Mouse (Mus musculus) liver (tissue): Measurements from ENCODE around the gene Dync1i1.

Experiments
- DNase-seq: peaks from one replicate; pipeline ENCODE4 v3.0.0-alpha.2; 2020; ENCODE audit warnings: mixed read lengths

Gene Dync1i1

DNA sequence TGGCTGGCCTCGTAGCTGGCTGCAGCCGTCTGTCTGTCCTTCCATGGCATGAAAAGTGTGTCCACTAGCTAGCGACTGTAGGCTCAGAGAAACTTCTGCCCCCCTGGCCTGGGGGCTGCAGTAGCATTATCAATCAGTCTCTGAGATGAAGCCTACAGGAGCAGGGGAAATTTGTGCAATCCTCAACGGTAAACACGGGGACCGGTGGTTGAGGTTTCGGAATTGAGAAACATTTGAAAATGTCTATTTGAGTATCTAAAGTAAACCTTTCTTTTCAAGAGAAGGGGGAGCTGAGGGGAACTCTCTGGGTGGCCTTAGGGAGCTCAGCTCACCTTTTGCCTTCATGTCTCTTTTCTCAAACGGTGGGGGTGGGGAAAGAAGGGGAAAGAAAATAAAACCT lies 134.2 kb downstream of the Dync1i1 start:
- DNase-seq: peak; percentile 18

DNA sequence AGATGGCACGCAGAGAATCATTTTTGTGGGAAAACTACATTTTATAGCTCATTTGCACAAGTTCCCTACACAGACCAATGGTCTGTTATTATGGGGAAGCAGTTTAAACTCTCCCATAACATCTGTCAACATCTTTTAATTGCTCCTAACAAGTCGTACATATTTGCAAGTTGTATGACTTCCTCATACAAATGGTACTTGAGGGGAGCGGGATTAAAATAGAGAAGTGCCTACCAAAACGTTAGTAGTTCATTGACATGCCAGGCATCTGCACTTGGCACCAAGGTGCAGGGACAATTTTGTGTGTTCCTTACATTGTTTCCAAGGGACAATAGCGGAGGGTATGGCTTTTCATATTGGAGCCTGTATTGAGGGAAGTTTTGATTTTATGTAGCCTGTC lies 140.7 kb downstream of the Dync1i1 start:
- DNase-seq: no peak

DNA sequence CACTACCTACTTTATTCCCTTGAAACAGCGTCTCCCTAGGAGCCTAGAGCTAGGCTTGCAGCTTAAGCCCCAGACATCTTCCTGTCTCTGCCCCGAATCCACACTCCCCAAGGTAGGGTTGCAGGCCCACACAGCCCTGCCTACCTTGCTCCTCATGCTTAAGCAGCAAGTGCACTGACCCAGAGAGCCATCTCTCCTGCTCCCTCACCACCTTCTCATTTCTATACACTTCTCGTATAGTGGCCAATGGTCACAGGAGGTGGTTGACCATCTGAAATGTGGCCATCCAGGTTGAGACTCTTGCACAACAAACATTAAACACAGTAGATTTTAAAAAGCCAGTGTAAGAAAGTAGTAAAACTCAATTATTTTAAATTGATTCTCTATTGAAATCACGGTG lies 141.8 kb downstream of the Dync1i1 start:
- no peak for DNase-seq

DNA sequence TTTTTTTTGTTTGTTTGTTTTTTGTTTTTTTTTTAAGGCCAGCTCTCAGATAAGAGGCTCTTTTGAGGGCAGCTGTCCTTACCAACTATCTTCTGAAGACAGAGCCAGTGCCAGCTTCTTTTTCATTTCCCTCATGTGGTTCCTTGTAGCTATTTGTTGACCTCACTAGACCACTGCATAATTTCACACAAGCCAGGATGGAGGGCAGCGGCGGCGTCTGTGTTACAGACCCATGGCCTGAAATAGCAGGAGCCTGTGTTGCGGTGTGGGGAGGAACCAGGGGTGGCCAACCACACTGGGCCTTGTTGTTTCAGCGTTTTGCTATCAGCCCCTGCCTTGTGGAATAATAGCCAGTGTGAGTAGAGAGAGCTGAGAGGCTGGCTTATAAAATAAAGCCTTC lies 145.6 kb downstream of the Dync1i1 start:
- DNase-seq: no peak

DNA sequence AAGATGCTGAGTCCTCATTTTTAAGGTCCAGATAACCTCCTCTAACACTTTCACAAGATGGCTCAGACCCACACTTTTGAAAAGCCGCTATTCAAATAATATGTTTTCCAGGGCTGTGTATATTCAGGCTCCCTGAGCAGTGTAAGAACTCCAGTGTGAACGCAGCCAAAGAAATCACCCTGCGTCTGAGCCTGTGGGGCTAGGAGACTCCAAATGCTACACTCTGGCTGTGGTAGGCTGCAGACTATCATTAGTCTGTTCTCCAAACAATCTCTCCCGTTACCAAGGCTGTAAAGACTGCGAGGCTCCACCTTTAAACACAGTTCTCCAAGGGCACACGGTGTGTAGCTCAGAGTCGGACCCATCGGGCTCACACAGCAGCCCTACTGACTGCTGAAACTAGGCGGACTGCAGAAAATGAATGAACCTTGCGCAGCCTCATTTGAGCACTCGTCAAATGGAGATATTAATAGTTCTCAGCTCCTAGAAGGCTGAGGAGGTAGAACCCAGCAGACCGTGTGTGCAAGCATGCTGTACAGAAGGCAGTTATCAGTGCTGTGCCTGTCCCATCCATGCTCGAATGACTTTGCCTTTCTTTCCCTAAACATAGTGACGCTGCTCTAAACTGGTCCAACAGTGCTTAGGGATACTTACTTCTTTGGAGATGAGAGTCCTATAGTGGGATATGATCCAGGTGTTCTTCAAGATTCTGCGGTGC lies 146.3 kb downstream of the Dync1i1 start:
- DNase-seq: no peak

DNA sequence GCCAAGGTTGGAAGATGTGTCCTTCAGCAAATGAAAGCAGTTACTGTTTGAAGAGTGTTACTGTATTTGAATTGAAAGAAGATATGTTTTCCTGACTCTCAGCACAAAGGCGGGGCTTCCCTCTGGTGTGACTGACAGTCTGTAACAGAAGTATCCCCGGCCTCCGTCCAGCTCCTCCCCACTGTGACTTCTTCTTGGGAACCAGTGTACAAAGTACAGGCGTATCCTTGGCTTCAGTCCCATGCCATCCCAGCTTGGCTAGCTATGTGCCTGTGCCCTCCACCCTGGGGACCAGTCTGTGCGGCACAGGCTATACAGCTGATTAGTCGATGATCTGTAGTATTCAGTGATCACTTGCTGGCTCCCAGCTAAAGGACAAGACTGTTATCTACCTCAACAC lies 163.9 kb downstream of the Dync1i1 start:
- DNase-seq: no peak

DNA sequence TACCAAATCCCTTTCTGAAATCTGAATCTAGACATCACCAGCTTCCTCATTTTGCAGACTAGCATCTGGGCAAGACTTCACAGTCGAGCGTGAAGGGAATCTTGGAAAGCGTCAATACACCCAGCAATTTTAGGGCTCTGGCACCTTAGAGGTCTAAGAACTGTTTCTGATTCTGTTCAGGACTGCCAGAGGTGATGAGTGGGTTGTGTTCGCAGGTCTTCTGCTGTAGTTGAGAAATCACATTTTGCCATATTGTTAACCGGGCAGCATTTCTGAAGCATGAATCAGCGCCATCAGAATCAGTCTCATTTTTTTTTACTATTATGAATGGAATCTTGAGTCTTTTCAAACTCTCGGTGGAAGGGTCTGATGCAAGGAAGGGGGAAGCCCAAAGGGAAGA lies 185.9 kb downstream of the Dync1i1 start:
- no peak for DNase-seq

DNA sequence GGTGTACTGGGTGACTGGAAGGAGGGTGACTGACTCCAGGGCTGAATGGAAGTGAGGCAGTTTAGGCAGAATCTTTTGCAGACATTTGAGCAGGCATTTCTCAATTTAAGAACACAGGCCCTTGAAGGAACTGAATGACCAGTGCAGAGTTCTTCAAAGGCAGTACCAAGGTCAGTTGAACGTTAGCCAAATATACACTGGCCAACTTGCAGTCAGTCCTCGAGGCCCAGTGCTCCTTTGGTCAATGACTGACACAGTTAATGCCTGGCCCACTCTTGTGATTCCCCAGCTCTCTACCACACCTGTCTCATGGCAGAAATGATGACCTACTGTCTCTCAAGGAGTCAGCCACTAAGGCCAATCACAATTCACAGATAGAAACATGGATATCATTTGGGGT lies 189.6 kb downstream of the Dync1i1 start:
- DNase-seq: no peak

DNA sequence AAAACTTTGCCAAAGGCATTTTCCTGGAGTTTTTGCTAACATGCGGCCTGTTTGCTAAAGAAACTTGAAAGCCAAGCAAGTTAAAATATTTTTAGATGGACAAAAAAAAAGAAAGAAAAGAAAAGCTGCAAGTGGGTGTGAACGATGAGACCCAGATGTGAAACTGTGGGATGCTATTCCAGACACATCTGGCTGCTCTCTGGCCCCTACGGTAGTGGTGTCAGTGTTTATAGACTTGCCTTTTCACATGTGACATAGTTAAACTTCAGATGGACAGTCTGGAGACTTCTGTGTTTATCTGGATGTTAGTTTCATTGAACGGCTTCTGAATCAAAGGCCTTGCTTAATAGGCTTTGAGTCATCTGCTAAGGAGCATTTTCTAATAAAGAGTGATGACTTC lies 195.2 kb downstream of the Dync1i1 start:
- DNase-seq: no peak

DNA sequence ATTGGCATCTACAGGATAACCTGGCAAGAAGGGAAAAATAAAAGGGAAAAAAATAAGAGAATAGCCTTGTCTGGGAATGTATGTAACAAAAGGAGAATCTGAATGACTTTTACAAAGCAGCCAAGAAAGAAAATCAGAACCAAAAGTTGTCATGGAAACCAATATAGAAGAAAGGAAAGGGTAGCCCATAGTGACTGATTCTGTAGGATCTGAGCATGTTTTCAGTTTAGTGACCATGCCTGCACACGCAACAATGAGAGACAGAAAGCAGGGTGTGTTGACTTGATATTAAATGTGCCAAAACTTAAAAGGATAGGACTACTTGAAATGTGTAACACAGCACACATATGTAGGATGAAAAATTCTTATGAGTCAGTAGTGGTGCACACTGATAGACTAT lies 197.2 kb downstream of the Dync1i1 start:
- DNase-seq: no peak

DNA sequence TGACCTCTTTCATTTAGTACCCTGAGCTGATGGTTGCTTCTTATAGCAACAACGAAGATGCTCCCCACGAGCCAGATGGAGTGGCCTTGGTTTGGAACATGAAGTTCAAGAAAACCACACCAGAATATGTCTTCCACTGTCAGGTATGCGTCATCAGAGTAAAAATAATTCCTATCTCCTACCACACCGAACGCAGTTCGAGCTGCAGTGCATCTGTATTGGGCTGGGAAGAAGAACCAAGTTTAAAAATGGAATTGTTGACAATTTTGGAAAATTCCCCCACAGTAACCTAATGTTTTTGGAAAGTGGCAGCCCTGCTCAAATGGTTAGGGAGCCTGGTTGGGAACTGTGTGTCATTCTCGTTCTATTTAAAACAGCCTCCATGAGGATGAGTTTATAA lies 197.7 kb downstream of the Dync1i1 start:
- no peak for DNase-seq

DNA sequence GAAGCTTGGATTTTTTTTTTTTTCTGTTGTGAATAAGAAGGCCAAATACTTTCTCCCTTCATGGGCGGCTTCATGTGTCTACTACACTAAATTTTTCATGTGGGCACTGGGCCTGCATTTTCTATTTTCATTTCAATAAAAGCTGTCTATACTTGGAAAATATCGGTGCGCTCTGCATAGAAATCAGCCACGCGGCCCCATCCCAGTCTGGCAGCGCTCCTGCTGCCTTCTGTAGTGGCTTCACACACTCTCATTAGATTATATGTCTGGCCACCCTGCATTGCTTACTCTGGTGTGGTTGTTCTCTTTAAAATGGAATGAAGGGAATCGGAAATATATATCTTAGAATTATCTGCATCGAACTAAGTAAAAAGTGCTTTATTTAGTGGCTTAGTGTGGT lies 204.7 kb downstream of the Dync1i1 start:
- no peak for DNase-seq

DNA sequence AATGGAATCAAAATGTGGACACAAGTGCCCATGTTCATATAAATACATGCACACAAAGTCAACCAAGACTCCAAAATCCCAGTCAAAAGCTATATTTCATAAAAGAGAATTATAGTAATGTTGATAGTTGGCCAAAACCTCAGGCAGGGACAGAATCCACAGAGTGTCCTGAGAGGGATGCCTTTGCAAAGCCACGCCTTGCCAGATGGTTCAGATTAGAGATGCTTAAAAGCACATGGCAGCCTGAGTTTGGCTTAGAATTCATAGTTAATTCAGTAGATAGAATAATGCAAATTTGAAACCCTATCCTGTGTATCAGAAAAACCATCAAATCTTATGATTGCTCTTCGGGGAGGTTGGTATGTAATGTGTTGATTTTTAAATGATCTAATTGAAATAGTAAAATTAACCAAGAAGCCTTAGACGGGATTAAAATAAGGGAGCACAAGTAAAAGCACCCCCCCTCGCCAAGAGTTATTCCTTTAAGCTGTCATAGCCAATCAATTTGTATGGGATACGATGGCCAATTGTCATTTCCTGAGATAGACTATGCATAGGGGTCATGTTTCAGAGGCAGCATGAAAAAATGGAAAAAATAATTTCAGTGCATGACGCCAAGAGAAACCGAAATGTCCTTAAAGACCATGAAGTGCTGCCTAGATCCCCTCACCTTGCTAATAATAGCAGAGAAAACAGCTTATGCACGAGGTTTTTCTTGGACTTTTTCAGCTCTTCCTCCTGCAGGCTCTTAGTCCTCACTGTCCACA lies 210.3 kb downstream of the Dync1i1 start:
- no peak for DNase-seq

DNA sequence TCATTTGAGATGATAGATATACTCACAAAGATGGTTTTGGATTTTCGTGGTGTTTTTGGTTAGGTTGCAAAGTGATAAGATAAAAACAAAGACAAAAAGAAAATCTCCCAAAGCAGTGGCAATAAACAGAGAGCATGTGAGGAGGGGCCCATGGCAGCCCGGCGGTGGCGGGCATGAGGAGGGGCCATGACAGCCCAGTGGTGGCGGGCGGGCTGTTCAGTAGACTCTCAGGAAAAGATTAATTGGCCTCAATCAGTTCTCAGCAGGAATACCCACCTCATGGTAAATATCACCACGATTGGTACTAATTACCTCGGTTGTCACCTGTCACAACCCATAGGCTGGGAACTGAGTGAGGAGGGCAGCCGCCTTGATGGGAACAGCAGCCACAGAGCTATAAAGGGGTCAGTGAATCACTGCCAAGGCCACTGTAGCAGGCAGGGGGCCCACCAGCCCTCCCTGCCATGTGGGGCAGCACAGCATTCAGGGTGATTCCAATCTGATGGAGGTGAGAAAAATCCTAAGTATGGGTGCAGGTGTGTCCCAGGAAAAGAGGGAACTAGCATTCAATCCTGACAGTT lies 224.5 kb downstream of the Dync1i1 start:
- no peak for DNase-seq

DNA sequence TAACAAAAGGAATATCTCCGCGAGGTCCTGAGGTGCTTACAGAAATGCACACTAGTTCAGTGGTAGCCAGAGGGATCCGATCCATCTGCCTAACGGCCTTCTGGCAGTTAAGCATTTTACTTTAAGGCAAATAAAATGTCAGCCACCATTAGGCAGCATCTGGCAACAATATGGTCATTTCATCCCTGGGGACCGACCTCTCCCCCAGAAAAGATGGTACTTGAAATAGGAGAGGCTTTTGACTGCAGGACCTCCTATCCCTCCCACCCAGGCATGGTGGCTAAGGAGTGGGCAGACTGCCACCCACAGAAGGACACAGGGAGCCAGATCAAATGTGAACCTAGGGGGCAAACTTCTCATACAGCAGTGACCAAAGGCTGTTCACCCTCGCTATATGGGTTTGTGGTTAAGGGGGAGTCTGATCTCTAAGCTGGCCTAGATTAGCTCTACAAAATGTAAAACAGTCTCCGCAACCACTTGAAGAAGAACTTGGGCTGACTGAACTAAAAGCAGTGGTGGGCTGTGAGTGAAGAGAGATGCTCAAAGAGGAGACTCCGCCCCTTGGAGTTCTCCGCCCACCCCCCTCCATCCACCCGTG lies 231.0 kb downstream of the Dync1i1 start:
- no peak for DNase-seq

DNA sequence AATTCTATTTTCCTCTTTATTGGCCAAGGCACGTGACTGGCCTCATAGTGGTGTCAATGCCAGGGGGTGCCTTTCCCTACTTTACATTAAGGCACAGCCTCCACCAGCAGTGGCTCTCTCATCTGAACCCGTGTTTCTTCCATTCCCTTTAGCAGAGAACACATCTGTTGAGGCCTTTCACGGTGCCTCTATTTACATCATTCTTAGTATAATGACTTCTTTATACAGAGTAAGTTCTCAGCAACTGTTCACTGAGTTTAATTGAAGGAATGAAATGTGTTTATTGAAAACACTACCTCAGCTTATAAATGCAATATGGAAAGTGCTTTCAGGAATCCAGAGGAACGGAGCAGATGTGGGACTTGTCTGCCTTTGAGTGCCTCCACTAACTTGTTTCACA lies 235.3 kb downstream of the Dync1i1 start:
- no peak for DNase-seq

DNA sequence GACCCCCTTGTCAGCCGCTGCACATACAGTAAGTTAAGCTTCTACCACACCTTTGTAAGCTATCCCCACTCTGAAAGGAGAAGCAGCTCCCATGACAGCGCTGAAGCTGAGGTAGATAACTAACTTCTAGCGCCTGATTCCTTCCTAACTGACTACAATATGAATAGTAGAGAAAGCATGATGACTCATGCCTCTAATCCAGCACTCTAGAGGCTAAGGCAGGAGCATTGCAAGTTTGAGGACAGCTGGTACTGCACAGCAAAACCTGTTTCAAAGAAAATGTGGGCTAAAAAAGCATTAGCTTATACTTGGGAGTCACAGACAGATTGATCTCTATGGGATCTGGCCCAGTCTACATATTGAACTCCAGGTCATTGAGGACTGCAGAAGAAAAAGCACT lies 236.5 kb downstream of the Dync1i1 start:
- no peak for DNase-seq

DNA sequence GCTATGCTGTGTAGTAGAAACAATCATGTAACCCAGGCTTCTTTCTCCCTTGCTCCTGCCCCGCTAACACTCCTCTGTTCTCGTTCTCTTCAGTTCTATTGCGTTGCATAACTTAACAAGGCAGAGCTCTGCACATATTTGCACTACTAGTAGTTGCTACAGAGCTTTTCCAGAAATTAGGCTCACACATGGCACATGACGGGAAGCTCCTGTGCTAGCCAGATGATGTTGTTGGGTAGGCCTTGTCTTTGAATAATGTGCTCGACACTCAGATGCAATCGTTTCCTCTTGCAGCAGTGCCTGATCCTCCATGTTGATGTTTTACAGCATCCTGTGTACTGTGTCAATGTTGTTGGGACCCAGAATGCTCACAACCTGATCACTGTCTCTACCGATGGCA lies 240.9 kb downstream of the Dync1i1 start:
- no peak for DNase-seq

DNA sequence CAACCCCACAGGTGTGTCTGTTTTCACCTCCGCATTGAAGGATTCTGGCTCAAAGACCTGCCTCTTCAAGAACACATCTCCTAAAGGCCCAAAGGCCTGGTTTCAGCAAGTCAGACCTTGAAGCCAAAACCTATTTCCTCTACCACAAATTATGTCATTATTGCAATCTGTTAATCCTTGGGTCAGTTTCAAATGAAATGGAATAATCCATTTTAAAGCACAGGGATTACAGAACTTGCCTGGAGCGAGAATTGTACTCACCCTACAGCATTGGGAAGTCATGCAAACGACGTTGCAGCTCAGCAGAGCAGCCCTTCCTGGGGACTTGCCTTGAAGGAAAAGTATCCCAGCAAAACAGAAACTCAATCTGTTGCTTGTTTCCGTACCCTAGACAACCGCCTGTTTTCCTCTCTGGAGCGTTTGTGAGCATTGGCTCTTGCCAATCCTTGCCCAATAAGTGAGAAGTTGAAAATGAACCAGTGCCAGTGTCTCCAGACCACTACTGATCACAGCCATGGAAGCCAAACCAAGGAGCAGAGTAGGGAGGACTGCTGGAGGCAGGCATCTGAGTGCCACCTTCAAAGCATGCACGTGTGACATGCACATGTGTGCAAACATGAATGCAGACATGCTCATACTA lies 241.5 kb downstream of the Dync1i1 start:
- DNase-seq: no peak

DNA sequence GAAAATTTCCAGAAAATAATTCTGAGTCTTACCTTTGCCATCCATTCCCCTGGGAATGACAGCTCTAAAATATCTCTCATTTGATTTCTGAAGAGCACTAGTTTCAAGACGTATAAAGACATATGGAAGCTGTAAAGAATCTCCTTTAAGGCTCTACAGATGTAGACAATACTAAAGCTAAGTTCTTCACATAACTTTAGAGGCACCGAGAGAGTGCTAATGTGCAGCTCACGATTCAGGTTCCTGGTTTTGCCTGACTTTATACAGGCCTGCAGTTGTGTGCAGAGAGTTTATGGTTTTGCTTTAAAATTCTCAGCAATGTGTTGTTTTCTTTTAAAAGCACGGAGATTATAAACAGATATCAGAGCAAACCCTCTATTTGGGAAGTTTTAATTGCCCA lies 242.1 kb downstream of the Dync1i1 start:
- no peak for DNase-seq

DNA sequence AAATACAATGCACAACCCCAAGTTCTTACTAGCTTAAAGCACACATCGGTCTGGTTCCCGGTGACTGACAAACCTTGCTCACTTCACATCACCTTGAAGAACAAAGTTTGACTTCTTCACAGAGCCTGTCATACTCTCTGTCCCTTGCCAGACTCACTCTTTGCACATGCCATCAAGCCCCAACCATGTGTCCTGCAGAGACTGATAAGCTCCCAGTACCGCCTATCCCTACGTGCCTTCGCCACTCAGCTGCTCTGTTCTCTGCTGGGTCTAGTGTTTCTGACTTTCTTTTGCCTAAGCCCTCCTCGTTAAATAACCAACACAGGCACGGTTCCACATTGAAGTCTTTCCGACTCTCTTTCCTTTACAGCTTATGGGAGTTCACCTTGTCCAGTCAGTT lies 244.2 kb downstream of the Dync1i1 start:
- no peak for DNase-seq

DNA sequence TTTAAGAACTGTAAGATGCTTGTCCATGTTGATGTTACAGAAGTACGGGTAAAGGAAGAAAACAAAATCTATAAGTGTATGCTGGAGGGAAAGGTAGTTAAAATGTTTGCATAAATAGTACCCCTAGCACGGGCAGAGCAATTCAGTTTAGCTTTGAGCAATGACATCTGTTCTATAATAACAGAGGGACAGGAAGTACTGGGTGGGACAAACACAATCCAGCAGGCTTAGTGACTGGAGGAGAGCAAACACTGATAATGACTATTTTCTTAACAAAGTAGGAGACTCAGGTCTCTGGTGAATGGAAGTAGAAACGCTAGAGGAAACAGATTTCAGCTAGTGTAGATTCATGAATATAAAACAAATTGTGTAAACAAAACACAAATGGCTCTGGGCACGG lies 250.8 kb downstream of the Dync1i1 start:
- no peak for DNase-seq

DNA sequence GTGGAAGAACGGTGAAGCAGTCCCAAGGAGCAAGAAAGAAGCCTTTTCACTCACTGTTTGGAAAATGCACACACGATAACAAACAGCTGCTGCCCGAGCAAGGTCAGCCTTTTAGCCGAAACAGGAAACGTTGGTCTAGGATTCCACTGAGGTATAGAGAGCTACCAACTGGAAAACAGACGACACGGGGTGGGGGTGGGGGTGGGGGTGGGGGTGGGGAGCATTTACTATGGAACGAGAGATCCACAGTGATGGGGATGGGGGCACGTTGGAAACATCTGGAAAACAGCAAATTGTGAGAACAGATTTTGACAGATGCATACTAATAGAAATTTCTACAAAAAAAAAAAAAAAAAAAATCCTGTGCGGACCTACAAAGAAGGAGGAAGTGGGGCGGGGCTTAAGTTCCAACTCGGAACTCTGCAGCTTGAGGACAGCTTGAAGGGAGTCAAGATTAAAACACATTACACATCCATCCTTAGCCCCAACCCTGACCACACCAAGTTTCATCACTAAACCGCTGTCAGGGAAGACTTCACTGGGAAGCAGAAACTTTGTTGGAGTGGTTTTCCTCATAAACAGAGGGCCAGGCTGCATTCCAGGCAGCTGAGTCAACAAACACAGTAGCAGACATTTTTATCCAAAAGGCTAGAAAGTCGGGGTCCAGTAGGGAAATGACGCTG lies 251.9 kb downstream of the Dync1i1 start:
- no peak for DNase-seq
